Mouse (Mus musculus): Measurements from ENCODE around the gene Cnih1.
A peak's percentile ranks its signal among the peaks of the same experiment; 100 is the strongest.
"Not testable (repeated sequence)": the region's sequence is repeated elsewhere in the genome, so short reads cannot be mapped to it uniquely, and the experiment has no call there.

The Cnih1 gene

DNA sequence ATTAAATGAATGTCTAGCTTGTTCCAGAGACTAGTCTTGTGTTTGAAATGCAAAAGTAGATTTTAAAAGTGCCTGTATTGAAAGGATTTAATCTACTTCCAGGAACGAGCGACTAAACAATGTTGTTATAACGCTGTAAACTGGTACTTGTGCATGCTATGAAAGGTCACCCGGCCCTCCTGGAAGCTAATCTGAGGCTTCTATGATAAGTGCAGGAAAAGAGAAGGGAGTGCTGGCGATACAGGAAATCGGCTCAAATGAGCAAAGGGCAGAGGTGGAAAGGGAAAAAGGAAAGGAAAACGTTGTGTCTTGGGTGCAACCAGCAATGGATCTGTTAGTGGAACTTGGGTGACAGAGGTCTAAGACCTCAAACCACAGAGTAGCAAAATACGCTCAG, 292 bp upstream of the Cnih1 start:
- DNase-seq (ENCODE audit: low spot score in 2 of 2) = no peak

DNA sequence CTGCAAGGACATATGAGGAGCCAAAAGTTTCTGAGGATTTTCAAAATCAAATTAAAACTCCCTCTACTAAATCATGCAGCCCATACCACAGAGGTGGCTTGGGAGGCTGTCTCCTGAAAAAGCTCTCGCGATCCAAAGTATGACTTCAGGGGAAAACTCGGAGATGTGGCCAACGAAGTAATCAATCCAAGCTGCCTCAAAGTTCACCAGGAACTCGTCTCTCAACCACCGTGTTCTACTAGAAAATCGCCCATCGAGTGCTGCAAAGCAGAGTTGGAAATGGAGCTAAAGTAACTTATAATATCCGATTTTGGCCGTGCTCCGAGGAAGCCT, 791 bp downstream of the Cnih1 start:
- DNase-seq (ENCODE audit: low spot score in 2 of 2) = no peak

GRCm38 (mm10) chr14:46785247-46785646, 3.0 kb downstream of the Cnih1 start:
- no peak for DNase-seq (ENCODE audit: low spot score in 2 of 2)

DNA sequence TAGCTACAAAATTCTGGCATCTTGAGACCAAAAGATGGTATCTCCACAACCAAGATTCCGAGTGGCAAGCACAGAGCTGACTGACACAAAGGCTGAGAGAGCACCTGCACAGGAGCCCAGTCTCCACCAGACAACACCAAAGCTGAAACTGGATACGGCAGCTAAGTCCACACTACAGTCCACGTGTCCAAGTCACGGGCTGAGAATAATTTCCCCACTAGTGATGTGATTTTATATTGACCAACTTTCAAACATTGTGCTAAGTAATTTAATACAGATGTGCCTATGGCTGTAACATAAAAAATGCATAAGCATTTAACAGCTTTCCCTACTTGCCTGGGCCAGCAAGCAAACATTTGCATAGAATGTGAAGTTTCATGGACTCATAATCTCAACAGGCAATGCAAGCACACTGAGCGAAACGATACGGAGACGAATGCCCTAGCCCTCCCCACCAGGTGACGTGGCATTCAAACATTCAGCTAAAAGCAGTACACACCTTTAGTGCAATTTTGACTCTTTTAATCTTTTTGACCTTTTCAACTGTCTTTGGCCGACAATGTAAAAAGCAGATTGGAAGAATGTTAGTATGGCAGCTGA, 4.8 kb downstream of the Cnih1 start:
- no peak for DNase-seq (ENCODE audit: low spot score in 2 of 2)

DNA sequence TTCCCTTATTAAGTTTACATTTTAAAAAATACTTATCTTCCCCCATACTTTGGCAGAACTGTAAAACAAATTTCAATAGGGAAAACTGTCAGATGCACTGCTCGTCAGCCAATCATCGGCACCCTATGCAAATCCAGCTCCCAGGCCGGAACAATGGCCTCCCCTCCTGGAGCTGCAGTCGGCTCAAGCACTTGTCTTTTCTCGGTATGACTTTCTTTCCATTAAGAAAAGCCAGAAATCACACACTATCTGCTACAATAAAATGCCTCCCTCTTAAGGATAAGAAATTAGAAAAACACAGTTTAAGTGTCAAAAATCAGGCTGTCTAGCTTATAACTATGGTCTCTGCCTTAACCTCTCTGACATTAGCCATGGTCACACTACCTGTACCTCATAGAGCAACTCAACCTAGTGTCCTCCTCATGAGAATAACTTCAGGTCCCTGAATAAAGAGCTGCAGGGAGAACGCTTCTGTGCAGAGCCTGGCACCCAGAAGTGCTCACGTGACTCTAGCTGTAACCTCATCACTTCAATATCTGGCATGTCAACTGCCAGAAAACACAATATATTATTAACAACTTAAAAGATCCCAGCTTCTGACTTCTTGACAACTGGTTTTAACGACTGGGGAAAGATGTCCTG, 5.9 kb downstream of the Cnih1 start:
- no peak for DNase-seq (ENCODE audit: low spot score in 2 of 2)

DNA sequence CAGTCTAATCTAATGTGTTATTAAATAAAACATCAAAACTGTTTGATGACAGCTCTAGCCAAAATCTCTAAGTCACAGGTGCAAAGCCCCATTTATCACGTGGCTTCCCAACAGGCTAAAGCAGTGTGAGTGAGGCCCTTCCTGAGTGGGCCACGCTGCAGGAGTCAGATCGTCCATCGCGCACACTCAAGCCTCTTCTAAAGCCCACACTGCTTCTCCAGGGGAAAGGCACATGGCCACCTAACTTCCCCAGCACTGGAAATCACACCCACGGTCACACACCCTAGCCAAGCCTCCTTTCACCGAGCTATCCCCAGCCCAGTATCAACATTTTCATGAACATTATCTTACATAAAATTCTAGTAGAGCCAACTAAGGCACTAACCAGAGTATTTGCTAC, 7.1 kb downstream of the Cnih1 start:
- no peak for DNase-seq (ENCODE audit: low spot score in 2 of 2)

- DNase-seq (ENCODE audit: low spot score in 2 of 2) = no peak
Observed at GRCm38 (mm10) chr14:46779217-46779616, 9.0 kb downstream of the Cnih1 start.

DNA sequence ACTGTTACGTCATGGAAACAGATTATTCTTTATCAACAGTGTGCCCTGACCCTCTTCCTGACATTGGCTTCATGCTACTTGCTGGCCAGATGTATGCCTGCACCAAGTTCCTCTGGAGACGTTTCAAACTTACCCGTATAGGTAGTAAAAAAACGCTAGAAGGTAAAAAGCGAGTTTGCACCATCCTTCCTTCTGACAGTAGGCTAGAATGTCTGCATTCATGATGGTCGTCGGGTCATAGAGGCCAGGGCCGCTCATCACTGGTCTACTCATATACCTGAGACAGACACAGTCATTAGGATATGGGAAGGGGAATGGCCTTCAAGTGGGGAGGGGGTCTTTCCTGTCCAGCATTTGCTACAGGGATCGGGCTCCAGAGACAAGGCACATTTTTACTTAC, 9.5 kb downstream of the Cnih1 start:
- no peak for DNase-seq (ENCODE audit: low spot score in 2 of 2)

GRCm38 (mm10) chr14:46770036-46770435, 18.2 kb downstream of the Cnih1 start:
- no peak for DNase-seq (ENCODE audit: low spot score in 2 of 2)

DNA sequence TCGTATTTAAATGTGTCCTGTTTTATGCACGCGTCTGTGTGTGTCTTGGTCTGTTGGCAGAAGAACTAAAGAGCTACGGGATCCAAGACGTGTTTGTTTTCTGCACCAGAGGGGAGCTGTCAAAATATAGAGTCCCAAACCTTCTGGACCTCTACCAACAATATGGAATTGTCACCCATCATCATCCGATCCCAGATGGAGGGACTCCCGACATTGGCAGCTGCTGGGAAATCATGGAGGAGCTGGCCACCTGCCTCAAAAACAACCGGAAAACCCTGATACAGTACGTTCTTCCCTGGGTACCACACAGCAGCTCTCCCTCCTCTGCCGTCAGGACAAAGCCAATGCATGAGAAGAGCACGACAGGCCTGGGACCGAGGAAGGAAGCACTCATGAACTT, 21.1 kb downstream of the Cnih1 start:
- no peak for DNase-seq (ENCODE audit: low spot score in 2 of 2)

- no peak for DNase-seq (ENCODE audit: low spot score in 2 of 2)
Observed at GRCm38 (mm10) chr14:46761186-46761585, 27.0 kb downstream of the Cnih1 start.

DNA sequence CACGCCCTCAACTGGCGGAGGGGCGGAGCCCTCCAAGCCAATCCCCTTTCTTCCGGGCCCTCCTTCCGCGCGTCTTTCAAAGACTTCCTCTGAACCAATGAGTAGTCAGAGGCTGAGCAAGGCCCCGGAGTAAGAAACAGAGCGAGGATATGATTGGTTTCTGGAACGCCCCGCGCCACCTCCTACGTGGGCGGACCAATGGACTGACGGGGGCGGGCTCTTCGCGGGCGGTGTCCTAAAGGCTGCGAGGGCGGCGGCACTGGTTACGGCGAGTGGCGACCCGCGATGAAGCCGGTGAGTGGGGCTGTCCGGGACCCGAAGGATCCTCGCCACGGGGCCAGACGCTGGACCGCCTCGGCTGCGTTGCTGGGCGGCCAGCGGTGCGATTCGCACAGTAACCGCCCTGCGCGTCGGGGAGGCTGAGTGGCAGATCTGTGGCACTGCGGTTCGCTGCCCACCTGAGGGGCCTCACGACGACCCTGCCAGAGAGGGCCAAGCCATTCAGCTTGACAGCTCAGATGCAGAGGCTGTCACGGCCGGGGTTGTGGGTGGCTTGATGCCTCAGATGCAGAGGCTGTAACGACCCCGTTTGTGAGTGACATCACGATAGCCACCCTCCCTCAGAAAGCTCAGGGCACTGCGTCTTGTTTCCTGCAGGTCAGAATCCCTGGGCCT, 27.7 kb downstream of the Cnih1 start, which contains the start of gene Cdkn3:
Gene Cdkn3 (plus strand): TSS at position 187 of the 675 bp plus-strand sequence.
- DNase-seq (ENCODE audit: low spot score in 2 of 2) = peak; percentile 82 to 87

- no peak for DNase-seq (ENCODE audit: low spot score in 2 of 2)
Observed at GRCm38 (mm10) chr14:46759970-46760354, 28.2 kb downstream of the Cnih1 start.

DNA sequence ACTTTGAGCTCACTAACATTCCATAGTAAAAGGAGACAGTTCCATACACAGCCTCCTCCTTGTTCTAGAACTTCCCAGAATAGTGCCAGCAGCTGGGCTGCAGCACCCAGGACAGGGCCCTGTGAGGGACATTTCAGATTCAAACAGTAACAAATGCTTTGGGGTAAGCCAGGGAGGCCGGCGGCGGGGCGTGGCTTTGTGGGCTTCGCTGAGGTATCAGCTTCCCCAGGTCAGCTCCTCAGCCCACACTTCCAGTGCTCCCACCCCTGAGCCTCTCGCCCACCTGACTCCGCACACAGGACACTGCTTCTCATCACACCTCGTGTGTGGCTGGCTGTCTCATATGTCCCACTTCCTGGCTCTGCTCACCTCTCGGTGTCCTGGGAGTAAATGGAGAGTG, 30.5 kb downstream of the Cnih1 start:
- no peak for DNase-seq (ENCODE audit: low spot score in 2 of 2)

DNA sequence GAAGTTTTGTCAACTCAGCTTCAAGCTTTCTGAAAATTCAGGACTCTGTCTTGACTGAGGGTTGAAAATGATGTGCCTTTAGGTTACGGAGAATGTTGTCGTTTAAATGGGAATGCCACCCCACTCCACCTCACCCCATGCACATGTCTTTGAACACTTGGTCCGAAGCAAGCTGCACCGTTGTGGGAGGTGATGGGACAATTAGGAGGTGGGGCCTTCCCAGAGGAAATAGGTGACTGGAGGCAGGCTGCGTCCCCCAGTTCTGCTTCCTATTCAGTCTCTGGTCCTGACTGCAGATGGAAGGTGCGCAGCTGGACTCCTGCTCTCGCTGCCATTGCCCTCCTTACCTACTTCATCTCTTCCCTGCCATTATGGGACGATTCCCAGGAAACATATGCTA, 32.4 kb downstream of the Cnih1 start:
- no peak for DNase-seq (ENCODE audit: low spot score in 2 of 2)

DNA sequence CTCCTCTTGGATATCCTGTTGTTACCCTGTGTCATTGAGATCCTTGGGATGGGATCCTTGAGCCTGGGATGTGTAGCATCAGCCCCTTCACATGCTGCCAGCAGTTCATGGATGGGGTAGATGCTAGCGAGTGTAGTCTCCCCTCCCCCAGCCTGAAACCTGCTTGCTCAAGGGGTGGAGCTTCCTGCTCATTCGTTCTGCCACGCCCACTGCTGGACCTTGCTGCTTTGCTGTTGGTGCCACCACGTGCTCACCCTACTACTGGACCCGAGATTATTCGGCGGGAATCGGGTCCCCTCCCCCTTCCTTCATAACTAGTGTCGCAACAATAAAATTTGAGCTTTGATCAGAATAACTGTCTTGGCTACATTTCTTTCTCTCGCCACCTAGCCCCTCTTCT, 33.8 kb downstream of the Cnih1 start:
- DNase-seq (ENCODE audit: low spot score in 2 of 2) = not testable (repeated sequence)

DNA sequence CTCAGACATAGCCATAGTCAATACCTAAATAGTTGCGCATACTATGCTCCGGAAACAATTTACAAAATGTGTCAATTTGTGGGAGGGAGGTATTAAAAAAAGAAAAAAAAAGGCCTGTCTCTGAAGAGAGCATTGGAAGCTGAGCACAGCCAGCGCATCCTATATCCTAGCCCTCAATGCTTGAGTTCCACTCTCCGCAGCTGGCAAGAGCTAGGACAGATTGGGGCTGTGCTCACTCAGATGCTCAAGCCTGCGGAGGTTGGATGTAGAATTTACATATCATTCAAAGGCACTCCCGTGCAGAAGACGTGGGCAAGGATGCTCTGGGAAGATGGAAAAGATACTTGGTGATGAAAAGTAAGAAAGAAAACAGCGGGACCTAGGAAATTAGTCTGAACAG, 42.8 kb downstream of the Cnih1 start:
- DNase-seq (ENCODE audit: low spot score in 2 of 2) = no peak

DNA sequence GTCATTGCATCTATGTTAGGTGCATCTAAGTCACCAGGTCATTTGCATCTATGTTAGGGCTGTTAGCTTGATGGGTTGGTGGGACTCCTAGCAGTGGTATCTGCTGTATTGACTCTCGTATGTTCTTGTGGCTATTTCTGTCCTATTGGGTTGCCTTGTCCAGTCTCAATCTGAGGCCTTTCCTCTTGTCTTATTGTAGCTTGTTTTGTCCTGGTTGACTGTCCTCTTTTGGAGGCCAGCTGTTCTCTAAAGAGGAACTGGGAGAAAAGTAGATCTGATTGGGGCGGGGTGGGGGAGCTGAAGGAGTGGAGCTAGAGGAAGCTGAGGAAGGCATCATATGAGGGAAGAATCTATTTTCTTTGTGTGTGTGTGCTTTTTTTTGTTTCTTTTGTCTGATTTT, 45.5 kb downstream of the Cnih1 start:
- DNase-seq (ENCODE audit: low spot score in 2 of 2) = no peak

DNA sequence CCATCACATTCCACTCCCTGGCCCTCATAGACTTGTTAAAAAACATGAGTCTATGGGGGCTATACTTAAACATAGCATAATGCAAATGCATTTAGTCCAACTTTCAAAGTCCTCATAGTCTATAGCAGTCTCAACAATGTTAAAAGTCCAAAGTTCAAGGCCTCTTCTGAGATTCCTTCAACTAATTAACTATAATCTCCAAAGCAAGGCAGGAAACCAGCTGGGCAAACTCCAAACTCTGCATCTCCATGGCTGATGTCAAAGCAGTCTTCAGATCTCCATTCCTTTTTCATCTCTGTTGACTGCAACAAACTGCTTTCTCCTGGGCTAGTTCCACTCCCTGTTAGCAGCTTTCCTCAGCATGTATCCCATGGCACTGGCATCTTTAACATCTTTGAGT, 50.9 kb downstream of the Cnih1 start:
- not testable (repeated sequence) for DNase-seq (ENCODE audit: low spot score in 2 of 2)

GRCm38 (mm10) chr14:46736366-46736765, 51.8 kb downstream of the Cnih1 start:
- DNase-seq (ENCODE audit: low spot score in 2 of 2) = no peak

- no peak for DNase-seq (ENCODE audit: low spot score in 2 of 2)
Observed at GRCm38 (mm10) chr14:46734761-46735455, 53.3 kb downstream of the Cnih1 start.

DNA sequence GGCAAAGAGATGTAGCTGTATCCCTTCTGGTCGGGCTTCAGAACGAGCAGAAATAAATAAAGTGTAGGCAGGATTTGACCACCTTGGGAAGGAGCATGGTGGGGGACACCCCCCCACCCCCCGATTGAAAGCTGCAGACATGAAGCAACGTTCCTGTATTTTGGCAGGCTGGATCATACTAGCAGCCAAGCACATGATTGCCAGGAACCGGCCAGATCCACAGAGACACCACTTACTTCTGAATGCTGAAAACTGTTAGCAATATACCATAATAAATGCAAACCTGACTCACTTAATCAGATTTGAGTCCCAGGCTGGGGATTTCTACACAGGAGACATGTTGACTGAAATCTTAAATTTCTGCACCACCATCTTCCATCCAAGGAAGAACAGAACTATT, 53.9 kb downstream of the Cnih1 start:
- DNase-seq (ENCODE audit: low spot score in 2 of 2) = no peak

DNA sequence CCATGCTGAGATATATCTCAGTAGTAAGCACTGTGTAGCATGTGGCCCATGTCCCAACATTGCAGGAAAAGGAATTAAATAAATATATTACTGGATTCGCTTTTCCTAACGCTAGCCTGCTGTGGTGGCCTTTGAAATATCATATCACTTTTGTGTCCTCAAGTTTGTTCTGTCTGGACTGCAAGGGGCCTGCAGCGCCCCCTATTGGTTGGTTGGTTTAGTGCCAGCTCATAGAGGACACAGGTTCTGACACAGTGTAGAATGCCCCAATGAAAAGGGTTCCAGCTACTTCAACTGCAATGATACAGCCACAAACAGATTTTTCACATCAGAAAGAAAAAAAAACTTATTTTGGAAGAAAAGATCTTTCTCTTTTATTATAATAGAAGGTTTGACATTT, 62.5 kb downstream of the Cnih1 start:
- DNase-seq (ENCODE audit: low spot score in 2 of 2) = no peak

All from frontal cortex, postnatal 14 days (tissue).